Mouse (Mus musculus): ENCODE results near the gene Zfp526. TPM values are rescaled to one million over a fixed set of nuclear protein-coding genes. Genes with fewer than 3 reads are reported as not detected.

Gene Zfp526
- 4.6 and 4.9 TPM in 2 replicates for polyA plus RNA-seq (2012; rRNA removed)
- 2.1 TPM in 2 replicates for polyA plus RNA-seq (2014; fragmentation: Nextera tagmentation; extraction: Ambion mirVana)

GRCm38 (mm10) chr7:25221102-25221883, at the start of gene Zfp526:
Gene Zfp526, plus strand, starts transcription at chr7:25221425.
- peaks cover 53% of the 10 kb centered on the region for H3K36me3 ChIP-seq (replicated peaks; ENCODE audit: control insufficient read depth, insufficient read depth, low read depth)
- TF ChIP-seq CTCF (IDR thresholded peaks at IDR 0.05; ENCODE audit: low read depth) (peak; percentile 48), EP300 (IDR thresholded peaks at IDR 0.05; ENCODE audit: low read depth) (no peak)
- peaks cover 35% of the 10 kb centered on the region in 2 experiments for H3K4me1 ChIP-seq (replicated peaks; ENCODE audit: control insufficient read depth in 2 of 2, insufficient read depth in 2 of 2, low read length in 1 of 2)
- no peaks in the 10 kb centered on the region for H3K9me3 ChIP-seq (ENCODE audit: control insufficient read depth, low read length)
- WGBS (ENCODE audit: insufficient replicate concordance): under 1% methylated on average over 44 of the region's 45 CpGs
- H3K9ac ChIP-seq (replicated peaks): peak within 1 kb of the TSS; percentile 89
- peak within 1 kb of the TSS; percentile 82 to 99 for H3K4me3 ChIP-seq (ENCODE audit: insufficient read depth in 1 of 2, low read depth in 2 of 2, low read length in 2 of 2)
- ATAC-seq (ENCODE audit: insufficient read depth): peak; percentile 79
- peak within 1 kb of the TSS; percentile 98 for H3K4me2 ChIP-seq (ENCODE audit: low read depth)
- H3K27ac ChIP-seq: peak within 1 kb of the TSS; percentile 99
- peak; percentile 92 to 94 (median 93) for DNase-seq (ENCODE audit: low read depth in 3 of 3, low spot score in 3 of 3)
- H3K27me3 ChIP-seq (ENCODE audit: control insufficient read depth, insufficient read depth, low read length): no peaks in the 10 kb centered on the region

GRCm38 (mm10) chr7:25172669-25173068, 48.6 kb upstream of the Zfp526 start:
- H3K27me3 ChIP-seq (ENCODE audit: control insufficient read depth, insufficient read depth, low read length): peaks cover 23% of the 10 kb centered on the region
- no peaks in the 10 kb centered on the region for H3K36me3 ChIP-seq (replicated peaks; ENCODE audit: control insufficient read depth, insufficient read depth, low read depth)
- no peak overlapping the region for H3K4me2 ChIP-seq (ENCODE audit: low read depth)
- TF ChIP-seq CTCF (IDR thresholded peaks at IDR 0.05; ENCODE audit: low read depth): no peak
- TF ChIP-seq EP300 (IDR thresholded peaks at IDR 0.05; ENCODE audit: low read depth): no peak
- DNase-seq (ENCODE audit: low read depth in 3 of 3, low spot score in 3 of 3) (no peak), ATAC-seq (ENCODE audit: insufficient read depth) (no peak)
- WGBS (ENCODE audit: insufficient replicate concordance): 21% methylated on average over 5 of the region's 5 CpGs
- no peak overlapping the region for H3K9ac ChIP-seq (replicated peaks)
- no peaks in the 10 kb centered on the region for H3K9me3 ChIP-seq (ENCODE audit: control insufficient read depth, low read length)
- H3K4me3 ChIP-seq (ENCODE audit: insufficient read depth in 1 of 2, low read depth in 2 of 2, low read length in 2 of 2): no peak overlapping the region
- no peak overlapping the region for H3K27ac ChIP-seq
- H3K4me1 ChIP-seq (replicated peaks; ENCODE audit: control insufficient read depth in 2 of 2, insufficient read depth in 2 of 2, low read length in 1 of 2): no peaks in the 10 kb centered on the region

GRCm38 (mm10) chr7:25174343-25174742, 46.9 kb upstream of the Zfp526 start:
- Histone ChIP-seq H3K27ac (no peak overlapping the region), H3K4me2 (ENCODE audit: low read depth) (no peak overlapping the region), H3K4me1 (replicated peaks; ENCODE audit: control insufficient read depth in 2 of 2, insufficient read depth in 2 of 2, low read length in 1 of 2) (no peaks in the 10 kb centered on the region), H3K36me3 (replicated peaks; ENCODE audit: control insufficient read depth, insufficient read depth, low read depth) (no peaks in the 10 kb centered on the region), H3K9ac (replicated peaks) (no peak overlapping the region), H3K27me3 (ENCODE audit: control insufficient read depth, insufficient read depth, low read length) (peaks cover 40% of the 10 kb centered on the region), H3K9me3 (ENCODE audit: control insufficient read depth, low read length) (no peaks in the 10 kb centered on the region), H3K4me3 (ENCODE audit: insufficient read depth in 1 of 2, low read depth in 2 of 2, low read length in 2 of 2) (no peak overlapping the region)
- DNase-seq (ENCODE audit: low read depth in 3 of 3, low spot score in 3 of 3) (no peak), ATAC-seq (ENCODE audit: insufficient read depth) (no peak)
- WGBS (ENCODE audit: insufficient replicate concordance): 61% methylated on average over 11 of the region's 11 CpGs
- TF ChIP-seq EP300 (IDR thresholded peaks at IDR 0.05; ENCODE audit: low read depth) (no peak), CTCF (IDR thresholded peaks at IDR 0.05; ENCODE audit: low read depth) (no peak)

- no peak for ATAC-seq (ENCODE audit: insufficient read depth)
- no peaks in the 10 kb centered on the region for H3K36me3 ChIP-seq (replicated peaks; ENCODE audit: control insufficient read depth, insufficient read depth, low read depth)
- TF ChIP-seq EP300 (IDR thresholded peaks at IDR 0.05; ENCODE audit: low read depth) (no peak), CTCF (IDR thresholded peaks at IDR 0.05; ENCODE audit: low read depth) (no peak)
- H3K4me3 ChIP-seq (ENCODE audit: insufficient read depth in 1 of 2, low read depth in 2 of 2, low read length in 2 of 2): no peak overlapping the region
- no peak overlapping the region for H3K27ac ChIP-seq
- no peak for DNase-seq (ENCODE audit: low read depth in 3 of 3, low spot score in 3 of 3)
- WGBS (ENCODE audit: insufficient replicate concordance): 2% methylated on average over 17 of the region's 17 CpGs
- no peaks in the 10 kb centered on the region for H3K9me3 ChIP-seq (ENCODE audit: control insufficient read depth, low read length)
- no peak overlapping the region for H3K4me2 ChIP-seq (ENCODE audit: low read depth)
- H3K4me1 ChIP-seq (replicated peaks; ENCODE audit: control insufficient read depth in 2 of 2, insufficient read depth in 2 of 2, low read length in 1 of 2): peaks cover 0 to 2% of the 10 kb centered on the region in 2 experiments; a peak in 1 of 4 replicates
- no peak overlapping the region for H3K9ac ChIP-seq (replicated peaks)
- H3K27me3 ChIP-seq (ENCODE audit: control insufficient read depth, insufficient read depth, low read length): peaks cover 78% of the 10 kb centered on the region
Measured at GRCm38 (mm10) chr7:25178317-25178716, 42.9 kb upstream of the Zfp526 start.

GRCm38 (mm10) chr7:25178787-25179605, 42.2 kb upstream of the Zfp526 start:
- H3K4me1 ChIP-seq (replicated peaks; ENCODE audit: control insufficient read depth in 2 of 2, insufficient read depth in 2 of 2, low read length in 1 of 2): peaks cover 0 to 2% of the 10 kb centered on the region in 2 experiments; a peak in 1 of 4 replicates
- peak overlapping the region in 1 of 2 experiments; percentile 33; a peak in 2 of 4 replicates for H3K4me3 ChIP-seq (ENCODE audit: insufficient read depth in 1 of 2, low read depth in 2 of 2, low read length in 2 of 2)
- WGBS (ENCODE audit: insufficient replicate concordance): 2% methylated on average over 56 of the region's 56 CpGs
- TF ChIP-seq CTCF (IDR thresholded peaks at IDR 0.05; ENCODE audit: low read depth): no peak
- no peak for TF ChIP-seq EP300 (IDR thresholded peaks at IDR 0.05; ENCODE audit: low read depth)
- H3K9me3 ChIP-seq (ENCODE audit: control insufficient read depth, low read length): no peaks in the 10 kb centered on the region
- H3K36me3 ChIP-seq (replicated peaks; ENCODE audit: control insufficient read depth, insufficient read depth, low read depth): no peaks in the 10 kb centered on the region
- peak overlapping the region; percentile 45 for H3K4me2 ChIP-seq (ENCODE audit: low read depth)
- no peak for ATAC-seq (ENCODE audit: insufficient read depth)
- DNase-seq (ENCODE audit: low read depth in 3 of 3, low spot score in 3 of 3): no peak
- H3K27ac ChIP-seq: no peak overlapping the region
- H3K9ac ChIP-seq (replicated peaks): no peak overlapping the region
- H3K27me3 ChIP-seq (ENCODE audit: control insufficient read depth, insufficient read depth, low read length): peaks cover 78% of the 10 kb centered on the region

Data from liver, embryonic 14.5 days (tissue).